Mouse (Mus musculus) cerebral cortex, adult 2 months (tissue): ENCODE measurements around the gene Gtf3c5.

Experiments
- WGBS: fragments of 180-500 bp; shearing (Covaris S2); methylation state at CpG from one replicate; pipeline ENCODE4 v1.1.7; 2018; 5-methylcytosine and 5-hydroxymethylcytosine counted together

Gtf3c5 gene

GRCm38 (mm10) chr2:28583651-28584050 lies at the start of gene Gtf3c5:
Gene Gtf3c5, minus strand, starts transcription at chr2:28583751.
- WGBS: 73% methylated on average over 9 of the region's 9 CpGs

GRCm38 (mm10) chr2:28633136-28633535 lies 49.6 kb upstream of the Gtf3c5 start:
- 41% methylated on average over 4 of the region's 4 CpGs for WGBS

- 71% methylated on average over 1 of the region's 1 CpGs for WGBS
Observed at GRCm38 (mm10) chr2:28632626-28633025, 49.1 kb upstream of the Gtf3c5 start.

GRCm38 (mm10) chr2:28629911-28630381 lies 46.4 kb upstream of the Gtf3c5 start:
- 59% methylated on average over 4 of the region's 4 CpGs for WGBS

- WGBS: 47% methylated on average over 2 of the region's 2 CpGs
Observed at GRCm38 (mm10) chr2:28628053-28628452, 44.5 kb upstream of the Gtf3c5 start.

- WGBS: 82% methylated on average over 3 of the region's 3 CpGs
Observed at GRCm38 (mm10) chr2:28626038-28626437, 42.5 kb upstream of the Gtf3c5 start.

- 89% methylated on average over 3 of the region's 3 CpGs for WGBS
Observed at GRCm38 (mm10) chr2:28624870-28625269, 41.3 kb upstream of the Gtf3c5 start.

- WGBS: 32% methylated on average over 10 of the region's 10 CpGs
Observed at GRCm38 (mm10) chr2:28622521-28623124, 39.1 kb upstream of the Gtf3c5 start.

- WGBS: 8% methylated on average over 16 of the region's 16 CpGs
Observed at GRCm38 (mm10) chr2:28621664-28622171, 38.2 kb upstream of the Gtf3c5 start, which contains the start of gene Gfi1b. Gene Gfi1b, minus strand, starts transcription at chr2:28621982.

- 17% methylated on average over 2 of the region's 2 CpGs for WGBS
Observed at GRCm38 (mm10) chr2:28621111-28621510, 37.6 kb upstream of the Gtf3c5 start.

- 49% methylated on average over 10 of the region's 10 CpGs for WGBS
Observed at GRCm38 (mm10) chr2:28620522-28620921, 37.0 kb upstream of the Gtf3c5 start.

- WGBS: 92% methylated on average over 6 of the region's 6 CpGs
Observed at GRCm38 (mm10) chr2:28619369-28619768, 35.8 kb upstream of the Gtf3c5 start.

- 86% methylated on average over 6 of the region's 6 CpGs for WGBS
Observed at GRCm38 (mm10) chr2:28618777-28619336, 35.3 kb upstream of the Gtf3c5 start.

GRCm38 (mm10) chr2:28617498-28618486 lies 34.2 kb upstream of the Gtf3c5 start:
- 78% methylated on average over 8 of the region's 8 CpGs for WGBS

GRCm38 (mm10) chr2:28616874-28617273 lies 33.3 kb upstream of the Gtf3c5 start:
- 90% methylated on average over 9 of the region's 9 CpGs for WGBS

- 49% methylated on average over 5 of the region's 5 CpGs for WGBS
Observed at GRCm38 (mm10) chr2:28616358-28616757, 32.8 kb upstream of the Gtf3c5 start.

- WGBS: 94% methylated on average over 10 of the region's 10 CpGs
Observed at GRCm38 (mm10) chr2:28613599-28613998, 30.0 kb upstream of the Gtf3c5 start.

- 86% methylated on average over 10 of the region's 10 CpGs for WGBS
Observed at GRCm38 (mm10) chr2:28612436-28613063, 29.0 kb upstream of the Gtf3c5 start.

GRCm38 (mm10) chr2:28611407-28611787 lies 27.8 kb upstream of the Gtf3c5 start:
- 85% methylated on average over 17 of the region's 17 CpGs for WGBS

GRCm38 (mm10) chr2:28610716-28611406 lies 27.3 kb upstream of the Gtf3c5 start:
- 74% methylated on average over 12 of the region's 12 CpGs for WGBS

- WGBS: 95% methylated on average over 10 of the region's 10 CpGs
Observed at GRCm38 (mm10) chr2:28609851-28610250, 26.3 kb upstream of the Gtf3c5 start.
